Mouse (Mus musculus) kidney, embryonic 14.5 days (tissue): ENCODE measurements around the gene Tigd4. TPM values are rescaled to one million over a fixed set of nuclear protein-coding genes. Genes with fewer than 3 reads are reported as not detected.
A peak's percentile ranks its signal among the peaks of the same experiment; 100 is the strongest.

Experiments used
- ATAC-seq: fragments of 200-750 bp; cut with Nextera tagmentation; 2 replicates; pipeline ENCODE4 v1.8.0; 2017; ENCODE audit warnings: moderate number of reproducible peaks, mild to moderate bottlenecking, moderate TSS enrichment, moderate library complexity; ENCODE audit not compliant: low FRiP score, low TSS enrichment
- H3K27ac ChIP-seq: fragments of 300-500 bp; sonication (generic); 2 replicates; pipeline ENCODE4 v1.5.1; 2014; ENCODE audit warnings: low read depth, mild to moderate bottlenecking, low read length, moderate library complexity, mixed read lengths
- H3K27me3 ChIP-seq: fragments of 300-500 bp; sonication (generic); 2 replicates; pipeline ENCODE4 v1.6.1; 2014; ENCODE audit warnings: mild to moderate bottlenecking, low read length; ENCODE audit not compliant: control insufficient read depth, insufficient read depth
- H3K36me3 ChIP-seq: fragments of 300-500 bp; sonication (generic); 2 replicates; pipeline ENCODE4 v1.6.1; 2014; ENCODE audit warnings: low read length, mixed read lengths; ENCODE audit not compliant: control insufficient read depth, insufficient read depth
- H3K4me1 ChIP-seq: fragments of 300-500 bp; sonication (generic); 2 replicates; pipeline ENCODE4 v1.6.1; 2014; ENCODE audit warnings: low read length, mixed read lengths; ENCODE audit not compliant: control insufficient read depth, insufficient read depth
- H3K4me2 ChIP-seq: fragments of 300-500 bp; sonication (generic); replicated peaks from 2 replicates; pipeline ENCODE4 v1.6.1; 2014; ENCODE audit warnings: low read depth, mild to moderate bottlenecking, low read length
- H3K4me3 ChIP-seq: fragments of 300-500 bp; sonication (generic); 2 replicates; pipeline ENCODE4 v1.5.1; 2014; ENCODE audit warnings: mild to moderate bottlenecking, low read length
- H3K9ac ChIP-seq: fragments of 300-500 bp; sonication (generic); 2 replicates; pipeline ENCODE4 v1.6.1; 2014; ENCODE audit warnings: low read depth, mild to moderate bottlenecking, low read length, moderate library complexity
- H3K9me3 ChIP-seq: fragments of 300-500 bp; sonication (generic); 2 replicates; pipeline ENCODE4 v1.6.1; 2016; ENCODE audit warnings: low read length; ENCODE audit not compliant: control insufficient read depth
- WGBS: fragments of 180-500 bp; shearing (Covaris S2); extraction: QIAGEN DNeasy Blood & Tissue Kit; methylation state at CpG from one replicate; pipeline ENCODE4 v1.1.7; 2014; 5-methylcytosine and 5-hydroxymethylcytosine counted together
- polyA plus RNA-seq: library from polyadenylated mRNA; unstranded; fragments of >200 nt; fragmentation: Nextera tagmentation; extraction: Ambion mirVana; gene quantifications from 2 replicates; pipeline ENCODE4 v1.2.1, GENCODE M21; 2014

Gene Tigd4
- polyA plus RNA-seq, 1 experiment from 2014 or later: not detected

GRCm38 (mm10) chr3:84619725-84620124, 26.4 kb downstream of the Tigd4 start:
- H3K27ac ChIP-seq: no peak overlapping the region
- H3K27me3 ChIP-seq: no peaks in the 10 kb centered on the region
- no peak overlapping the region for H3K4me3 ChIP-seq
- 96% methylated on average over 6 of the region's 6 CpGs for WGBS
- H3K4me1 ChIP-seq: no peaks in the 10 kb centered on the region
- no peaks in the 10 kb centered on the region for H3K36me3 ChIP-seq
- ATAC-seq: no peak
- H3K4me2 ChIP-seq: no peak overlapping the region
- no peaks in the 10 kb centered on the region; the same call in 1 of the 2 replicates for H3K9me3 ChIP-seq
- no peak overlapping the region for H3K9ac ChIP-seq

GRCm38 (mm10) chr3:84622026-84622425, 28.7 kb downstream of the Tigd4 start:
- Histone ChIP-seq H3K27ac (no peak overlapping the region), H3K36me3 (no peaks in the 10 kb centered on the region), H3K4me2 (no peak overlapping the region), H3K4me1 (0 out of 2 replicates have a peak, but pooled peaks cover 3% of the 10 kb centered on the region), H3K4me3 (no peak overlapping the region), H3K9ac (no peak overlapping the region), H3K9me3 (no peaks in the 10 kb centered on the region; the same call in 1 of the 2 replicates), H3K27me3 (no peaks in the 10 kb centered on the region)
- 24% methylated on average over 3 of the region's 3 CpGs for WGBS
- no peak for ATAC-seq

GRCm38 (mm10) chr3:84631586-84631985, 38.2 kb downstream of the Tigd4 start:
- H3K4me1 ChIP-seq: no peaks in the 10 kb centered on the region
- no peaks in the 10 kb centered on the region for H3K27me3 ChIP-seq
- no peak overlapping the region for H3K27ac ChIP-seq
- 98% methylated on average over 9 of the region's 9 CpGs for WGBS
- no peak for ATAC-seq
- H3K9me3 ChIP-seq: no peaks in the 10 kb centered on the region
- H3K4me2 ChIP-seq: no peak overlapping the region
- no peaks in the 10 kb centered on the region for H3K36me3 ChIP-seq
- no peak overlapping the region for H3K4me3 ChIP-seq
- H3K9ac ChIP-seq: no peak overlapping the region

DNA sequence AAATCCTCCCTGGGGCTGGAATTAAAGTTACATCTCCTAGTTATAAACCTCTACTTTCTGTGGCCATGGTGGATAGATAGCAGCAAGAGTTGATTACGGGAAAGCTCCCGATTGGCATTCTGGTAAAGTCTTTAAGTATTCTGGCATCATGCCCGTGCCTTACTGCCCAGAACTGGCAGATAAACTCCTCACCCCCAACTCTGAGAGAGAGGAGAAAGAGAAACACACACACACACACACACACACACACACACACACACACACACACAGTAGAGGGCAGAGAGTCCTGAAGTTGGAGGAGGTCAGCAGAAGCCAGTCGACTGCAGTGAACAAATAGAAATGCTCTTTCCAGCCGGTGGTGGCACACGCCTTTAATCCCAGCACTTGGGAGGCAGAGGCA, 43.7 kb downstream of the Tigd4 start:
- Histone ChIP-seq H3K9ac (no peak overlapping the region), H3K27me3 (no peaks in the 10 kb centered on the region), H3K9me3 (no peaks in the 10 kb centered on the region), H3K4me3 (no peak overlapping the region), H3K27ac (no peak overlapping the region), H3K4me2 (no peak overlapping the region), H3K4me1 (no peaks in the 10 kb centered on the region; the same call in 1 of the 2 replicates), H3K36me3 (no peaks in the 10 kb centered on the region)
- WGBS: 86% methylated on average over 6 of the region's 6 CpGs
- no peak for ATAC-seq

GRCm38 (mm10) chr3:84637890-84638578, 44.7 kb downstream of the Tigd4 start:
- Histone ChIP-seq H3K9ac (no peak overlapping the region), H3K4me1 (no peaks in the 10 kb centered on the region; the same call in 1 of the 2 replicates), H3K27me3 (no peaks in the 10 kb centered on the region), H3K4me3 (no peak overlapping the region), H3K4me2 (no peak overlapping the region), H3K27ac (no peak overlapping the region), H3K36me3 (no peaks in the 10 kb centered on the region), H3K9me3 (no peaks in the 10 kb centered on the region)
- WGBS: 63% methylated on average over 12 of the region's 12 CpGs
- ATAC-seq: no peak

DNA sequence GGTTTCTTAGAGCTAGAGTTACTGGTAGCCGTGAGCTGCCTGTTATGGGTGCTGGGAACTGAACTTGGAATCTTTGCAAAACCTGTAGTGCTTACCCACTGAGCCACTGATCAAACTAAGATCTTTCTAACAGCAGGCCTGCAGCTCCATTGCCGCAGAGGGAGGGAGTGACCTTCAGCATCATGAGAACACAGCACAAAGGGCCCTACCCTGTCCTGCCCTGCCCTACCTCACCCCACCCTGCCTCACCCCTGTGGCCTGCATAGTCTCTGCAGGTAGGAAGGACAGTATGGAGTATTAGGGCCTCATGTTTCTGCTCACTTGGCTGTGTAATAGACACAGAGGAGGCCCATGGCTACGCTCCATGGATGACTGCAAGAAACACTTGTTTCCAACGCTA, 45.5 kb downstream of the Tigd4 start:
- peak; percentile 69; the same call in 1 of the 2 replicates for ATAC-seq
- Histone ChIP-seq H3K4me2 (no peak overlapping the region), H3K27ac (no peak overlapping the region), H3K9me3 (no peaks in the 10 kb centered on the region), H3K36me3 (no peaks in the 10 kb centered on the region), H3K4me3 (no peak overlapping the region), H3K9ac (no peak overlapping the region), H3K27me3 (no peaks in the 10 kb centered on the region), H3K4me1 (no peaks in the 10 kb centered on the region; the same call in 1 of the 2 replicates)
- WGBS: 73% methylated on average over 4 of the region's 4 CpGs

- H3K4me1 ChIP-seq: no peaks in the 10 kb centered on the region; the same call in 1 of the 2 replicates
- ATAC-seq: no peak
These were observed 46.6 kb downstream of the Tigd4 start for GRCm38 (mm10) chr3:84639767-84640500.

GRCm38 (mm10) chr3:84640536-84640935, 47.2 kb downstream of the Tigd4 start:
- Histone ChIP-seq H3K36me3 (no peaks in the 10 kb centered on the region), H3K4me2 (no peak overlapping the region), H3K9ac (no peak overlapping the region), H3K27me3 (no peaks in the 10 kb centered on the region), H3K27ac (no peak overlapping the region), H3K9me3 (no peaks in the 10 kb centered on the region), H3K4me3 (no peak overlapping the region), H3K4me1 (no peaks in the 10 kb centered on the region; the same call in 1 of the 2 replicates)
- no peak for ATAC-seq
- 48% methylated on average over 6 of the region's 6 CpGs for WGBS

More at GRCm38 (mm10) chr3:84639767-84640500, 46.6 kb downstream of the Tigd4 start:
- no peak overlapping the region for H3K4me2 ChIP-seq
- WGBS: 43% methylated on average over 11 of the region's 11 CpGs
- H3K27me3 ChIP-seq: no peaks in the 10 kb centered on the region
- no peak overlapping the region for H3K9ac ChIP-seq
- H3K9me3 ChIP-seq: no peaks in the 10 kb centered on the region
- H3K4me3 ChIP-seq: no peak overlapping the region
- H3K36me3 ChIP-seq: no peaks in the 10 kb centered on the region
- H3K27ac ChIP-seq: no peak overlapping the region

DNA sequence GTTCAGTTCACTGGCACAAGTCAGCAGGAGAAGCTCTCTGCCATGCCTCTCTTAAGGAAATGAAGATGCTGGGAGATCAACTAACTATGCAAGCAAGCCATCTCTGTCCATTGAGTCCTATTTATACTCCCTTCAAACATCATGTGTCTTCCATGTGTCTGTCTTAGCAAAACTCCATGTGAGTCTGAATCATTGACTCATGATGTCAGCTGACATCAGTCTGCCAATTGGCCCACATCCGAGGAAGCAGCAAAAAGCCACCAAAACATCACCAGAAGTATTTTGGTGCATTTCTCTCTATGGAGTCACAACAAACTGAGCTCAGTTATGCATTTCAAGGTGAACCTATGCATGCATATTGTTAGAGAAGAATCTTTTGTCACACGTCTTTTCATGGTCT, 48.0 kb downstream of the Tigd4 start:
- Histone ChIP-seq H3K36me3 (no peaks in the 10 kb centered on the region), H3K4me3 (no peak overlapping the region), H3K27me3 (no peaks in the 10 kb centered on the region), H3K9ac (no peak overlapping the region), H3K4me1 (no peaks in the 10 kb centered on the region; the same call in 1 of the 2 replicates), H3K27ac (no peak overlapping the region), H3K9me3 (no peaks in the 10 kb centered on the region), H3K4me2 (no peak overlapping the region)
- 89% methylated on average over 2 of the region's 2 CpGs for WGBS
- no peak for ATAC-seq
